Mouse (Mus musculus) forebrain, embryonic 12.5 days (tissue): Measurements from ENCODE around the gene Rnf150. TPM values are rescaled to one million over a fixed set of nuclear protein-coding genes. Genes with fewer than 3 reads are reported as not detected.

Experiments
- ATAC-seq: fragments of 200-750 bp; cut with Nextera tagmentation; 2 replicates; pipeline ENCODE4 v1.8.0; 2017; ENCODE audit warnings: moderate TSS enrichment; ENCODE audit not compliant: low FRiP score
- H3K27ac ChIP-seq: fragments of 300-500 bp; sonication (generic); 2 replicates; pipeline ENCODE4 v1.5.1; 2016; ENCODE audit warnings: mild to moderate bottlenecking
- H3K27me3 ChIP-seq: fragments of 300-500 bp; sonication (generic); 2 replicates; pipeline ENCODE4 v1.6.1; 2016; ENCODE audit warnings: mild to moderate bottlenecking
- H3K36me3 ChIP-seq: fragments of 300-500 bp; sonication (generic); replicated peaks from 2 replicates; pipeline ENCODE4 v1.6.1; 2016; ENCODE audit warnings: mild to moderate bottlenecking
- H3K4me1 ChIP-seq: fragments of 300-500 bp; sonication (generic); 2 replicates; pipeline ENCODE4 v1.6.1; 2016
- H3K4me2 ChIP-seq: fragments of 300-500 bp; sonication (generic); 2 replicates; pipeline ENCODE4 v1.6.1; 2016; ENCODE audit warnings: mild to moderate bottlenecking, moderate library complexity
- H3K4me3 ChIP-seq: fragments of 300-500 bp; sonication (generic); replicated peaks from 2 replicates; pipeline ENCODE4 v1.5.1; 2016; ENCODE audit warnings: mild to moderate bottlenecking
- H3K9ac ChIP-seq: fragments of 300-500 bp; sonication (generic); 2 replicates; pipeline ENCODE4 v1.6.1; 2016; ENCODE audit warnings: mild to moderate bottlenecking
- H3K9me3 ChIP-seq: fragments of 300-500 bp; sonication (generic); 2 replicates; pipeline ENCODE4 v1.6.1; 2016
- WGBS: fragments of 180-500 bp; shearing (Covaris S2); methylation state at CpG from one replicate; pipeline ENCODE4 v1.1.7; 2016; 5-methylcytosine and 5-hydroxymethylcytosine counted together
- polyA plus RNA-seq: library from polyadenylated mRNA; unstranded; fragments of >200 nt; fragmentation: Nextera tagmentation; extraction: Ambion mirVana; gene quantifications from 2 replicates; pipeline ENCODE4 v1.2.1, GENCODE M21; 2016

Gene Rnf150
- polyA plus RNA-seq, 1 experiment from 2014 or later, result 1.9 TPM

- Histone ChIP-seq H3K4me1 (peaks cover 7% of the 10 kb centered on the region), H3K27ac (no peak overlapping the region), H3K9ac (no peak overlapping the region), H3K4me2 (no peak overlapping the region), H3K27me3 (no peaks in the 10 kb centered on the region), H3K9me3 (no peaks in the 10 kb centered on the region), H3K4me3 (no peak overlapping the region), H3K36me3 (no peaks in the 10 kb centered on the region)
- ATAC-seq, result no peak
- WGBS, result 59% methylated on average over 4 of the region's 4 CpGs
These were observed 56.5 kb downstream of the Rnf150 start for GRCm38 (mm10) chr8:82919676-82920075.

- no peak overlapping the region for H3K4me2 ChIP-seq
- H3K36me3 ChIP-seq, result no peaks in the 10 kb centered on the region
- no peaks in the 10 kb centered on the region for H3K27me3 ChIP-seq
- peaks cover 7% of the 10 kb centered on the region for H3K4me1 ChIP-seq
- ATAC-seq, result no peak
- no peak overlapping the region for H3K9ac ChIP-seq
- H3K27ac ChIP-seq, result no peak overlapping the region
- H3K4me3 ChIP-seq, result no peak overlapping the region
- no peaks in the 10 kb centered on the region for H3K9me3 ChIP-seq
- 62% methylated on average over 4 of the region's 4 CpGs for WGBS
These were observed 57.0 kb downstream of the Rnf150 start for GRCm38 (mm10) chr8:82920124-82920523.

- no peak overlapping the region for H3K9ac ChIP-seq
- no peak overlapping the region for H3K4me3 ChIP-seq
- ATAC-seq, result no peak
- no peaks in the 10 kb centered on the region for H3K4me1 ChIP-seq
- no peak overlapping the region for H3K27ac ChIP-seq
- H3K9me3 ChIP-seq, result no peaks in the 10 kb centered on the region
- 98% methylated on average over 3 of the region's 3 CpGs for WGBS
- no peak overlapping the region for H3K4me2 ChIP-seq
- no peaks in the 10 kb centered on the region for H3K27me3 ChIP-seq
- no peaks in the 10 kb centered on the region for H3K36me3 ChIP-seq
These were observed 62.1 kb downstream of the Rnf150 start for GRCm38 (mm10) chr8:82925286-82925685.

- 85% methylated on average over 5 of the region's 5 CpGs for WGBS
- Histone ChIP-seq H3K4me1 (no peaks in the 10 kb centered on the region), H3K4me2 (no peak overlapping the region), H3K27me3 (no peaks in the 10 kb centered on the region), H3K4me3 (no peak overlapping the region), H3K27ac (no peak overlapping the region), H3K36me3 (no peaks in the 10 kb centered on the region), H3K9ac (no peak overlapping the region), H3K9me3 (no peaks in the 10 kb centered on the region)
- ATAC-seq, result no peak
These were observed 63.4 kb downstream of the Rnf150 start for GRCm38 (mm10) chr8:82926518-82926917.

- WGBS, result 88% methylated on average over 7 of the region's 7 CpGs
- Histone ChIP-seq H3K4me3 (no peak overlapping the region), H3K9ac (no peak overlapping the region), H3K36me3 (no peaks in the 10 kb centered on the region), H3K4me1 (no peaks in the 10 kb centered on the region), H3K9me3 (no peaks in the 10 kb centered on the region), H3K27me3 (no peaks in the 10 kb centered on the region), H3K4me2 (no peak overlapping the region), H3K27ac (no peak overlapping the region)
- ATAC-seq, result no peak
These were observed 68.4 kb downstream of the Rnf150 start for GRCm38 (mm10) chr8:82931554-82931953.

- no peak overlapping the region for H3K9ac ChIP-seq
- H3K9me3 ChIP-seq, result no peaks in the 10 kb centered on the region
- no peak overlapping the region for H3K4me2 ChIP-seq
- ATAC-seq, result no peak
- no peaks in the 10 kb centered on the region for H3K36me3 ChIP-seq
- 82% methylated on average over 7 of the region's 7 CpGs for WGBS
- no peaks in the 10 kb centered on the region for H3K4me1 ChIP-seq
- H3K27me3 ChIP-seq, result no peaks in the 10 kb centered on the region
- no peak overlapping the region for H3K4me3 ChIP-seq
- no peak overlapping the region for H3K27ac ChIP-seq
These were observed 73.0 kb downstream of the Rnf150 start for GRCm38 (mm10) chr8:82936162-82936561.

- Histone ChIP-seq H3K9ac (no peak overlapping the region), H3K27me3 (no peaks in the 10 kb centered on the region), H3K4me1 (no peaks in the 10 kb centered on the region), H3K36me3 (no peaks in the 10 kb centered on the region), H3K4me3 (no peak overlapping the region), H3K4me2 (no peak overlapping the region), H3K27ac (no peak overlapping the region), H3K9me3 (no peaks in the 10 kb centered on the region)
- ATAC-seq, result no peak
- 78% methylated on average over 4 of the region's 4 CpGs for WGBS
These were observed 73.7 kb downstream of the Rnf150 start for GRCm38 (mm10) chr8:82936866-82937265.

GRCm38 (mm10) chr8:82939912-82940311 lies 76.8 kb downstream of the Rnf150 start:
- ATAC-seq, result no peak
- Histone ChIP-seq H3K36me3 (no peaks in the 10 kb centered on the region), H3K4me3 (no peak overlapping the region), H3K27me3 (no peaks in the 10 kb centered on the region), H3K9me3 (no peaks in the 10 kb centered on the region), H3K27ac (no peak overlapping the region), H3K9ac (no peak overlapping the region), H3K4me2 (no peak overlapping the region), H3K4me1 (peaks cover 14% of the 10 kb centered on the region)
- WGBS, result 82% methylated on average over 6 of the region's 6 CpGs

- Histone ChIP-seq H3K36me3 (no peaks in the 10 kb centered on the region), H3K9me3 (no peaks in the 10 kb centered on the region), H3K27ac (no peak overlapping the region), H3K4me3 (no peak overlapping the region), H3K9ac (no peak overlapping the region), H3K4me2 (no peak overlapping the region), H3K27me3 (no peaks in the 10 kb centered on the region), H3K4me1 (peaks cover 15% of the 10 kb centered on the region)
- ATAC-seq, result 0 out of 2 replicates have a peak, but pooled peaks have one; percentile 46
- 35% methylated on average over 6 of the region's 6 CpGs for WGBS
These were observed 80.3 kb downstream of the Rnf150 start for GRCm38 (mm10) chr8:82943223-82944006.

GRCm38 (mm10) chr8:82945867-82946266 lies 82.7 kb downstream of the Rnf150 start:
- no peak overlapping the region for H3K4me2 ChIP-seq
- 87% methylated on average over 3 of the region's 3 CpGs for WGBS
- ATAC-seq, result no peak
- H3K9me3 ChIP-seq, result no peaks in the 10 kb centered on the region
- H3K4me1 ChIP-seq, result peaks cover 15% of the 10 kb centered on the region
- no peaks in the 10 kb centered on the region for H3K27me3 ChIP-seq
- no peak overlapping the region for H3K27ac ChIP-seq
- H3K9ac ChIP-seq, result no peak overlapping the region
- H3K4me3 ChIP-seq, result no peak overlapping the region
- no peaks in the 10 kb centered on the region for H3K36me3 ChIP-seq

- no peaks in the 10 kb centered on the region for H3K9me3 ChIP-seq
- H3K27me3 ChIP-seq, result no peaks in the 10 kb centered on the region
- H3K4me3 ChIP-seq, result no peak overlapping the region
- H3K4me2 ChIP-seq, result no peak overlapping the region
- H3K27ac ChIP-seq, result no peak overlapping the region
- no peak for ATAC-seq
- H3K9ac ChIP-seq, result no peak overlapping the region
- no peaks in the 10 kb centered on the region for H3K36me3 ChIP-seq
- WGBS, result 92% methylated on average over 1 of the region's 1 CpGs
- peaks cover 15% of the 10 kb centered on the region for H3K4me1 ChIP-seq
These were observed 83.5 kb downstream of the Rnf150 start for GRCm38 (mm10) chr8:82946658-82947057.

- Histone ChIP-seq H3K4me2 (no peak overlapping the region), H3K9ac (no peak overlapping the region), H3K27ac (no peak overlapping the region), H3K27me3 (no peaks in the 10 kb centered on the region), H3K4me1 (peaks cover 3% of the 10 kb centered on the region; the same call in 1 of the 2 replicates), H3K4me3 (no peak overlapping the region), H3K36me3 (no peaks in the 10 kb centered on the region), H3K9me3 (no peaks in the 10 kb centered on the region)
- WGBS, result 47% methylated on average over 7 of the region's 7 CpGs
- ATAC-seq, result no peak; the same call in 1 of the 2 replicates
These were observed 92.1 kb downstream of the Rnf150 start for GRCm38 (mm10) chr8:82955162-82955754.

GRCm38 (mm10) chr8:82959491-82959890 lies 96.3 kb downstream of the Rnf150 start:
- Histone ChIP-seq H3K27ac (no peak overlapping the region), H3K4me3 (no peak overlapping the region), H3K9me3 (no peaks in the 10 kb centered on the region), H3K36me3 (no peaks in the 10 kb centered on the region), H3K4me2 (no peak overlapping the region), H3K27me3 (no peaks in the 10 kb centered on the region), H3K4me1 (peaks cover 3% of the 10 kb centered on the region; the same call in 1 of the 2 replicates), H3K9ac (no peak overlapping the region)
- no peak for ATAC-seq
- 80% methylated on average over 3 of the region's 3 CpGs for WGBS
